Mouse (Mus musculus): ENCODE measurements around the gene Fosl1.

Fosl1 gene

DNA sequence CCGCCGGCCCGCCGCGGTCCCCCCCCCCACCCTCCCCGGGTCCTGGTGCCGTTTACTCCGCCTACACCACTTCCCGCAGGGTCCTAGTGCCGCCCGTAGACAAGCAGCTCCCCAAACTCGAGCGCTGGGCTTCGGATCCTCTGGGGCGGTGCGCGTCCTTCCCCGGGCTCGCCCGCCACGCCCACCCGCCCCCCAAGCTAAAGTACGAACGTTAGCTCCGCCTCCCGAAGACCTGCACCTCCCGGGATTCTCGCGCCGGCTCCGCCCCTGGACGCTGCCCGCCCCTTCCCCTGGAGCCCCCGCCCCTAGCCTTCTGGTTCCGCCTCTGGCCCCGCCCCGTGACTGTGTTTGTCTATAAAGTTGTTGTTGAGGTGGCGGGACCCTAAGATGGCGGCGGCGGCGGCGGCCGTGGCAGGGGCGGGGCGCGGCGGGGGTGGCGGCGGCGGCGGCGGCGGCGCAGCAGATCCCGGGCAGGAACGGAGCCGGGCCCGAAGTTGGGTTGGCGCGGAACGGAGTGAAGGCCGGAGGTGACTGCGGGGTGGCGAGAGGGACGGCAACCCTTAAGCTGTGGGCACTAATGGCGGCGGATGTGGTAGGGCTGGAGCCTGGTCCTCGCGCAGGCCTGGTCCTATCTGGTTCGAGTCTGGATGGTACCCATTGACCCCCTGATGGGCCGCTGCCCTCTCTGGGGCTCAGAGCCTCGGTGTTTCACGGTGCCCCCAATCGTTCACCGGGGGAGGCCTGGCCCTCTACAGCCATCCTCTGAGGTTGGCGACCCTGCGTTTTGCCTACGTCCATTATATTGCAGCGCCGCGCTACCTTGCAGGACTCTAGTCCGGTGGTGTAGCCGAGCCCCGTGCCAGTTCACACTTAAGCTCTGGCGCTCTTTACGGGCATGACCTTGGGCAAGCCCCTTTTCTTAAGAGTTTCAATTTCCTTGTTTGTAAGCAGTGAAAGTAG lies 22.3 kb upstream of the Fosl1 start, which contains the start of the genes Drap1 and AI837181:
Gene Drap1 (minus strand): TSS at position 198 of the 960 bp plus-strand sequence.
Gene AI837181 (plus strand): TSS at position 363 of the 960 bp plus-strand sequence.
- peak; percentile 95 for DNase-seq (ENCODE audit: low read depth, low spot score)

DNA sequence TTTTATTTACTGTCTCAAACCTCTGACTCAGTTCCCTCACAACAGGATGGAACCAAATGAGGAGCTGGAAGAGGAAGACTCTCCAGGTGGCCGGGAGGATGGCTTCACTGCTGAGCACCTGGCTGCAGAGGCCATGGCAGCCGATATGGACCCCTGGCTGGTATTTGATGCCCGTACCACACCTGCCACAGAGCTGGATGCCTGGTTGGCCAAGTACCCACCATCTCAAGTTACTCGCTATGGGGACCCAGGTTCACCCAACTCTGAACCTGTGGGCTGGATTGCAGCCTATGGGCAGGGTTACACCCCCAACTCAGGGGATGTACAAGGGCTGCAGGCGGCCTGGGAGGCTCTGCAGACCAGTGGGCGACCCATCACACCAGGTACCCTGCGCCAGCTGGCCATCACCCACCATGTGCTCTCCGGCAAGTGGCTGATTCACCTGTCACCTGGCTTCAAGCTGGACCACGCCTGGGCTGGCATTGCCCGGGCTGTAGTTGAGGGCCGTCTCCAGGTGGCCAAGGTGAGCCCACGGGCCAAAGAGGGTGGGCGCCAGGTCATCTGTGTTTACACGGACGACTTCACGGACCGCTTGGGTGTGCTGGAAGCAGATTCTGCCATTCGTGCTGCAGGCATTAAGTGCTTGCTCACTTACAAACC lies 21.3 kb upstream of the Fosl1 start:
- DNase-seq (ENCODE audit: low read depth, low spot score), result no peak

DNA sequence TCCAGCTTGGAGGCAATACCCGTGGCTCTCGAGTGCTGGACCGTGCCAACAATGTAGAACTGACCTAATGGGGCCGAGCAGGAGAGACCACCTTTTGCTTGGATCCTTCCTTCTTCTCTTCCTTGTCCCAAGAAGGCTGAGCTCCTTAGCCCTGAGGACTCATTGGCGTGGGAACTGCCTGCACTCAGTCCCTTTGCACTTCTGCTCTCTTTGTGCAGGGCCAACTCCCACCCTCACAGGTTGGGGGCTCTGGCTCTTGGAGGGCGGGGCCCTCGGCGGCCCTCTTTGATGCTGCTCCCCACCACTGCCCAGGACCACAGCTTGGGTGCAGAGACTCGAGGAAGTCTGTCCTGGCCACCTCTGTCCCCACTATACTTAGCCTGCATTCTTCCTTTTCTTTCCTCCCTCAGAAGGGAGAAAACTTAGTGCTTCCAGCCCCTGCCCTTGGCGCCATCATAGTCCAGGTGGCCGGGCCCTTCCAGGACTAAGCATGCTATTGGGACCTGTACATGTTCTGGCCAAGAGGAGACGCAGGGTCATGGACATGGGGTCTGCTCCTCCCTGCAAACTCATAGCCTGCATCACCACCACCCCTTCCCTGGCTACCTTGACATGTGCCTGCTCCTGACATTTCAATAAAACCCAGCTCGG lies 20.6 kb upstream of the Fosl1 start:
- DNase-seq (ENCODE audit: low read depth, low spot score), result no peak

DNA sequence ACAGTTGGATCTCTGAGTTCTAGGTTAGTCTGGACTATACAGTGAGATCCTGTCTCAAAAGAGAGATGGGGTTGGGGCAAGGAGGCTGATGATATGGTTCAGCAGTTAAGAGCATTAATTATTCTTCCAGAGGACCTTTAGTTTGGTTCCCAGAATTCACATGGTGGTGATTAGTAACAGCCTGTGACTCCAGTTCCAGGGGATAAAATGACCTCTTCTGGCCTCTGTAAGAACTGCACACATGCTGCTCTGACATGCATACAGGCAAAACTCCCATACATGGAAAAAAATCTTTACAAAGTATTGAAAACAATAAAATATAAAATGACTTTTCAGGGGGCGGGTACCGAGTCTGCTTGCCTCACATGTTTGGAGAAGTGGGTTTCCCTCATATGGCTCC lies 19.3 kb upstream of the Fosl1 start:
- peak; percentile 44 for DNase-seq (ENCODE audit: low read depth, low spot score)

- no peak for DNase-seq (ENCODE audit: low read depth, low spot score)
Measured at GRCm38 (mm10) chr19:5429219-5429618, 18.1 kb upstream of the Fosl1 start.

DNA sequence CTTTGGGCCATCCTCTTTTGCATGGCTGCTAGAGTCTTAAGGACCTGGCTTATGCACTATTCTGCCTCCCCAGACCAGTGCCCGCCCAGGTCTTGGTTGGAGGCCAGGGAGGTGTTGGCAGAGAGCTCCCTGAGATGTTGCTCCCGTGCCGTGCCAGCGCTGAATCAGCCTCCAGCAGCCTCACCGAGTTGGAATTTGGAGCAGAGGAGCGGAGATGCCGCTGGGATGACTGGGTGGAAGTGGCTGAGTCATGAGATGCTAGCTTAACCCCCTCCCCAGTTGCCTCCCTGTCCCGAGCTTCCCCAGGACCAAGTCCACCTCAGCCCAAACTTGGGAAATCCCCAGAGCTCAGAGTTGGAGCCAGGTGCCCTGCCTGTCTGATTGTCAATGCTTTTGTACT lies 17.5 kb upstream of the Fosl1 start:
- no peak for DNase-seq (ENCODE audit: low read depth, low spot score)

DNA sequence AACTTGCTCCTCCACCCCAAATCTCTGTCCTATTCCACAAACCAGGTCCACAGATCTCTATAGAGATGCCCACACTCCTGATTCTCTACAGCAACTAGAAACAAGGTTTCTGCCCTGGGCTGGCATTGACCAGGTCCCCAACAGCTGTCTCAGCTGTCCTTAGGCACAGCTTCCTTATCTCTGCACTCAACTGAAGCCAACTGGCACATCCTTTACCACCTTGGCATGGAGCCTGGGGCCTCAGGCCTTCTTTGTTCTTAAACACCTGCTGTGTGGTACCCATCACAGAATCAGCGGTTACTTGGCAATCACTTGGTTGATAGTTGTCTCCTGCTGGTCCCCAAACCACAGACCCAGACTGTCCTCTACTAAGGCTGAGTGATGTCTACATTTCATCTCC lies 16.9 kb upstream of the Fosl1 start:
- no peak for DNase-seq (ENCODE audit: low read depth, low spot score)

GRCm38 (mm10) chr19:5431911-5432464 lies 15.4 kb upstream of the Fosl1 start:
- no peak for DNase-seq (ENCODE audit: low read depth, low spot score)

DNA sequence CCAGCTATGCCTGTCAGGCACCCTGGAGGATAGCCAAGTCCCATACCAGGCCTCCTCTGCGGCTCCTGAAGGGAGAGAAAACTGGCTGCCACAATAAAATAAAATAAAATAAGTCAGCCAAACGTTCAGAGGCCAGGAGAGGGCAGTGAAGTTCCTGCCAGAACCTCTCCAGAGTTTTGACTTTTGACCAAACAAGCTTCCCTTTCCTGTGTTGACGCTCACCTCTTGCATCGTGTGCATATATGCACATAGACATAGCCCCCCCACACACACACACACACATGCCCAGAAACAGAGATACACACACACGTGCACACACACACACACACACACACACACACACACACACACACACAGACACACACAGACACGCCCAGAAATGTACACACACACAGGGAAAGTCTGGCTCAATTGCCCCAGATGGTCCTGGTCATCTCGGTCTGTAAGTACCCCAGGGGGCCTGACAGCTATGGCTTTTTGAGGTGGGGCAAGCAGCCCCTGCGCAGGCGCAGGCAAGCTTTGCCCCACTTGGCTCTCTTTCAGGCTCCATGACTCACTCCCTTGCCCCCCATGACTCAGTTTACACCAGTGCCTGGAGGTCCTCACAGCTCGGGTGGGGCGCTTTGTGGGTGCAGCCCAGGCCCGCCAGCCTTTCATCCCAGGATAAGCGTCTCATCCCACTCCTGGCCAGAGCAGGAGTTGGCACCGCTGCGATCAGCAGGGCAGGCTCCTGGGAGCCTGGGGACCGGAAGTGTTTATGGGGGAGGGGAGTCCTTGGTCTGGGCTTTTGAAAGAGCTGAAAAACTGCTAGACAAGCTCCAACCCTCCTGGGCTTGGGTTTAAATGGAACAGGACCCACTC lies 14.1 kb upstream of the Fosl1 start:
- DNase-seq (ENCODE audit: low read depth, low spot score), result no peak

- DNase-seq (ENCODE audit: low read depth, low spot score), result no peak
Measured at GRCm38 (mm10) chr19:5433951-5434350, 13.4 kb upstream of the Fosl1 start.

DNA sequence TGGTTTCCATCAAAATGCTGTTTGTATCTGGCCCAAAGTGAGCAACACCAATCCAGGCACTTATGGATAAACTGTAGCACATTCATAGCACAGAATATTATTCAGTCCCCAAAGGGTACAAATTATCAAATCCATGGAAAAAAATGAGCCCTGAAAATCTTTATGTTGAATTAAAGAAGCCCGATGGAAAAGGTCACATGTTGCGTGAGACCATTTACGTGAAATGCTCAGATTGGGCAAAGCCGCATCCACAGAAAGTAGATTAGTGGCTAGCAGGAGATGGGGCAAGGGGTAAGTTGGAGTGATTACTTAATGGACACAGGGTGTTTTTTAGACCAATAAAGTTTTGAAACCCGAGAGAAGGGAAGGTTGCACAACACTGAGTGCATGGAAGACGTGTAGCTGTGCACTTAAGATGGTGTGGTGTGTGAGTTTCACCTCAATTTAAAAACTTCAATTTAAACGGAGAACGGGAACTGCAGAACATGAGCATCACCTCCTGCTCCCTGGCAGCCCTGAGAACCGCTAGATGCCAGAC lies 2.9 kb upstream of the Fosl1 start:
- DNase-seq (ENCODE audit: low read depth, low spot score), result no peak

- DNase-seq (ENCODE audit: low read depth, low spot score), result no peak
Measured at GRCm38 (mm10) chr19:5444954-5445353, 2.4 kb upstream of the Fosl1 start.

GRCm38 (mm10) chr19:5445747-5446146 lies 1.6 kb upstream of the Fosl1 start:
- DNase-seq (ENCODE audit: low read depth, low spot score), result no peak

- no peak for DNase-seq (ENCODE audit: low read depth, low spot score)
Measured at GRCm38 (mm10) chr19:5448354-5449150, 1.2 kb downstream of the Fosl1 start.

DNA sequence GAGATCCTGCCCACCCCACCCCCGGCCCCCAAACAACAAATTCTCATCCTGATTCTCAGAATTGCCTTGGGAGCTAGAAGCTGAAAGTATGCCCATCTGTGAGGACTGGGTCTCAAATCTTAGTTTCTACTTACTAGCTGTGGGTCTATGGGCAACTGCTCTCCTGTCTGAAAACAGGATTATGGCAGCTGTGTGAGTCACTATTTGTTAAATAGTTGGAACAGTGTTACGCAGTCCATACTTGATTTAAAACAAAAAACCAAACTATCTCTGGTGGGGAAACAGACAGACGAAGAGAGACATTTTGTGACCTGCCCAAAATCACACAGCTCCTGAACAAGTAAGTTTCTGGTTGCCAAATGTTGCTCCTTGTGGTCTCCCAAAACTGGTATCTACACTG lies 2.3 kb downstream of the Fosl1 start:
- no peak for DNase-seq (ENCODE audit: low read depth, low spot score)

DNA sequence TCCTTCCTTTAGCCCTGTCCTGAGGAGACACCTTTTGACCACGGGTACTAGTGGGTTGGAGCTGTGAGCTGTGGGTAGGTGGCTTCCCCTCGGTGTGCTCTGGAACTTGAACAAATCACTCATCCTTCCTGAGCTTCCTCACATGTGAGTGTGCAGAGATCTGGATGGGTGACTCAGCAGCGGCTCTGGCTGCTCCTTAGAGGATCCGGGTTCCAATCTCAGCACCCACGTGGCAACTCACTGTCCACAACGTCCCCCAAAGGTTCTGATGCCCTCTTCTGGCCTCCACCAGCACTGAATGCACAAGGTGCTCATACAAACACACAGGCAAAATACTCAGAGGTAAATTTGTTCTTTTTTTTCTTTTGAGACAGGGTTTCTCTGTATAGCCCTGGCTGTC lies 4.4 kb downstream of the Fosl1 start:
- DNase-seq (ENCODE audit: low read depth, low spot score), result no peak

DNA sequence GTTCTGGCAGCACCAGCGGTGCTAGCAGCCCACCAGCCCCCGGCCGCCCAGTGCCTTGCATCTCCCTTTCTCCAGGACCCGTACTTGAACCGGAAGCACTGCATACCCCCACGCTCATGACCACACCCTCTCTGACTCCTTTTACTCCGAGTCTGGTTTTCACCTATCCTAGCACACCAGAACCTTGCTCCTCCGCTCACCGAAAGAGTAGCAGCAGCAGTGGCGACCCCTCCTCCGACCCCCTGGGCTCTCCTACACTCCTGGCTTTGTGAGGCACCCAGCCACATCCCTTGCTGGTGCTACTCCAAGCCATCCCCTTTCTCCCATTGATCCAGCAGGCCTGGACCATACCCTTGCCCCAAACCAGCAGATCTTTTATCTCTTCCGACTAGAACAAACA lies 7.7 kb downstream of the Fosl1 start:
- no peak for DNase-seq (ENCODE audit: low read depth, low spot score)

DNA sequence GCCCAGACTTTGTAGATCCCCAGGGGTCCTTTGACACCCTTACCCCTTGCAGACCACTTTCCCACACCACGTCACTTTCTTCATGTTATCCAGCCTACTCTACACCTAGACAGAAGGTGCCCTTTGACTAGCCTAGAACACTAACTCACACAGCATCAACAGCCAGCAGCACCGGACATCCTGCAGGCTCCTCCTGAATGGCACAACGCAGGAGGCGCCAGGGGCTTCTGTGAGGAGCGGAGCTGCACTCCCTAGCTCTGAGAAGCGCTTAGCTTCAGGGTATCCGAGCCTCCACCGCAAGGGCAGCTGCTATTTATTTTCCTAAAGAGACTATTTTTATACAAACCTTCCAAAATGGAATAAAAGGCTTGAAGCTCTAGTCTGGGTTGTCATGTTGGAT lies 8.2 kb downstream of the Fosl1 start:
- no peak for DNase-seq (ENCODE audit: low read depth, low spot score)

- no peak for DNase-seq (ENCODE audit: low read depth, low spot score)
Measured at GRCm38 (mm10) chr19:5456241-5456921, 9.0 kb downstream of the Fosl1 start.

Data from retina, postnatal 7 days (tissue).